Mouse (Mus musculus) activated CD4-positive, CD25-positive, alpha-beta regulatory T cell, adult 4 months (primary cell): ENCODE data around the gene Nfasc. TPM values are rescaled to one million over a fixed set of nuclear protein-coding genes. Genes with fewer than 3 reads are reported as not detected.

ENCODE experiments used
- ATAC-seq: one replicate; pipeline ENCODE4 v1.8.0; 2017
- polyA plus RNA-seq, 2 experiments: library from polyadenylated mRNA; unstranded; fragments of 100-300 nt; shearing (Covaris generic); gene quantifications; one replicate each; pipeline ENCODE4 v1.2.1; 2017

Nfasc gene
- polyA plus RNA-seq, 2 experiments from 2014 or later = not detected

DNA sequence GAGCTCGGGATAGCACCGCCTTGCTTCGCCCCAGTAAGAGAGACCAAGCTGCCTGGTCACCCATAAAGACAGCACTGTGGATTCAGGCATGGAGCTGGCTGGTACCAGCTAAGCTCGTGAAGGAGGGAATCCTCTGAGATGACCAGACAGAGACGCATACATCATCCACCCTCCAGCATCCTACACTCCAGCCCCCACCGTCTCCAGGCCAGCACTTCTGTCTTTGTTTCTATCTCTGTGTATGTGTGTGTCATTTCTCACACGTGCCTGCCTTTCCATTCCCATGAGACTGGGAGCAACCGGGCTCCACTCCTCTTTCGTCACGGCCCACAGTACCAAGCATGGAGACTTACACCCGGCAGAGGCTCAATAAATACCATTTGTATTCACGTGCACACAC is 9.3 kb downstream of the Nfasc start:
- no peak for ATAC-seq

DNA sequence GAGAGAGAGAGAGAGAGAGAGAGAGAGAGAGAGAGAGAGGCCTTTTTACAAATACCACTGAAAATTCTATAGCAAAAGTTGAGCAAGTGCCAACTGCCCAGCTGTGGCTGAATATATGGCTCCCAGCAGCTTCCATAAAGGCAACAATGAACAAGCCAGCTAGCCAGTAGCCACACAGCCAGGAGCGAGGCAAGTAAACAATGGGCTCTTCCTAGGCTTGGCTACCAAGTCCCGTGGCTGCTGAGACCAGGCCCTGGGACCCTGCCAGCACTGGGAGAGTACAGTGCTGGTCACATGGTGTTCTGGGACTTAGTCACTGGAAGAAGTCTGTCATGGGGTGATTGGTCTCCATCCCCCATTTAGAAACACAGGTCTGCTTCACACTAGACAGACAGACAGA is 14.0 kb downstream of the Nfasc start:
- ATAC-seq = no peak

GRCm38 (mm10) chr1:132722362-132722761 is 19.2 kb downstream of the Nfasc start:
- ATAC-seq = no peak

DNA sequence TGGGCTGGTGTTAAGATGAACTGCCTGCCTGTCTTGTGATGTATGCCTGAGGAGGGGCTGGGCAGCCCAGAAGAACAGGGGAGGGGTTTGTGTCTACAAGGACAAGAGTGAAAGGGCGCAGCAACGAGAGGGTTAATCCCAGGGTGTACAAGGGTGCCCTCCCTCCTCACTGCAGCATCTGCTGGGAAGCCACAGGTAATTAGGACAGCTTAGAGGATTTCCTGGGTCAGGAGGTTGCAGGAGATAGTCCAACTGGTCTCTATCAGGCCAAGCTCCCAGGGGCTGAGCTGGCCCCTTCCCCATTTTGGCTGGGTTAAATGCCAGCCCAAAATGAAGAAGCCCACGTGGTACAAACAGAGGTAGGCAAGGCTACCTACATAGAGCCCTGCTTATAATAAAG is 20.3 kb downstream of the Nfasc start:
- ATAC-seq = no peak

DNA sequence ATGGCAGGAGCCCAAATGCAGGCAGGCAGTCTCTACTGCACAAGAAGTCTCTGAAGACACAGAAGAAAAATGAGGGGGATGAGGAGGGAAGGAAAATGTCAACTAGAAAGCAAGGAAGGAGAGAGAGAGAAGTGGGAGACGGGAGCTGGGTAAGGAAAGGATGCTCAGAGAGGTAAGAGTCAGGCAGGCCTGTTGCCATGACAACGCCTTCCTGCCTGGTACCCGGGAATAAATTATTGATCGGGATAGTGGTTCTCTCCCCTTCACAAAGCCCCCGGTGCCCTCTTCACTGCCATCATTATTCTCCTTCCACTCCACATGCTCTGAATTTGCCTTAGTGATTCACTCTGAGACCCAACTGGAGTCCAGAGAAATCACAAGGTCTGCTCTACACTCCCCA is 23.4 kb downstream of the Nfasc start:
- ATAC-seq = no peak

DNA sequence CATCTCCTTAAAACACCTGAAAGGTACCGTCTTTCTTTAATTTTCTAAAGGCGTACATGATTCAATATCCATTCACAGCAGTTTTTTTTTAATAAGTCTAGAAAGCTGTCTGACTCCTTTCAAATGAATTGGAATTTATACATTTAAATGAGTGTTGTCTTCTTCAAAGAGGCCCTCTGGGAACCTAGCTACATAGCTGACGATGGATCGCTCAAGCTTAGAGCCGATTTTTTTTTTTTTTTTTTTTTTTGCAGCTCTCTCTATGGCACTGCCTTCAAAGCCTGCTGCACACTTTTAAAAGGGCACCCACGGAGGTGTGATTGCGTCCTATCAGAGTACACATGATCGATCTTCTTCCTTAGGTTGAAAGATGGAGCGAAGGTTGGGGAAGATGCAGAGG is 26.6 kb downstream of the Nfasc start:
- ATAC-seq = no peak

- ATAC-seq = no peak
These were observed 32.2 kb downstream of the Nfasc start for GRCm38 (mm10) chr1:132709419-132709818.

DNA sequence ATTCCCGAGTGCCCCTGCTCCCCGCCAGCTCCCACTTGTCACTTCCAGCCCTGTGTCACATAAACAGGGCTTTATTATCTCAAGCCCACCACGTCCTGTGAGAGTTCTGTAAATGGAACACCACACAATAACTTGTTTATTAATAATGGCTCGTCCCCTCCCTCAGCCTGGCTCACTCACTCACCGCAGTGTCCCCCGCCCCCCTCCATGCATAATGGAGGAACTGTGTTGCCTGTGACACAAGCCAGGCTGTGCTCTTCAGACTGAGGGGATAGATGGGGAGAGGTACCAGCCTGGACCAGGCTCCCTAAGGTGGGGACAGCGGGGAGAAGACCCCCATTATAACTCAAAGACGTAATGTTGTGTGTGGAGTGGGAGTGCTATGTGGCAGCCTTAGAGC is 34.3 kb downstream of the Nfasc start:
- no peak for ATAC-seq

GRCm38 (mm10) chr1:132703467-132703866 is 38.1 kb downstream of the Nfasc start:
- no peak for ATAC-seq

- no peak for ATAC-seq
These were observed 44.7 kb downstream of the Nfasc start for GRCm38 (mm10) chr1:132696926-132697325.

GRCm38 (mm10) chr1:132696232-132696631 is 45.4 kb downstream of the Nfasc start:
- no peak for ATAC-seq

DNA sequence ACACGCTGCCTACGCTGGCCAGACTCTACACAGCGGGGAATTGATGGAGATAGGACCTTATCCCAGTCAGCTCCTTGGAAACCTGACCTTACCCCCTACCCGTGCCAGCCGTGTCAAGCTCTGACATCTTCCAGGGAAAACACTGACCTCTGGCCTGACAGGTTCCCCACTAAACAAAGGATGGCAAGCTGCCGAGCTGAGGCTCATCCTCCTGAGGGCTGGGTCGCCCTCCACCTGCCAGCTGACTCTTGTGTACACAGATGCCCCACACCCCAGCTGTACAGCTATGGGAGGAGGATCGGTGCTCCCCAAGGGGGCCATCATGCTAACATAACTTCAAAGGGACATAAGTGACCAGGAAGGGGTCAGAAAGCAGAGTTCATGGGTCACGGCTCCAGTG is 47.6 kb downstream of the Nfasc start:
- ATAC-seq = no peak

- ATAC-seq = no peak
These were observed 52.4 kb downstream of the Nfasc start for GRCm38 (mm10) chr1:132689181-132689580.

DNA sequence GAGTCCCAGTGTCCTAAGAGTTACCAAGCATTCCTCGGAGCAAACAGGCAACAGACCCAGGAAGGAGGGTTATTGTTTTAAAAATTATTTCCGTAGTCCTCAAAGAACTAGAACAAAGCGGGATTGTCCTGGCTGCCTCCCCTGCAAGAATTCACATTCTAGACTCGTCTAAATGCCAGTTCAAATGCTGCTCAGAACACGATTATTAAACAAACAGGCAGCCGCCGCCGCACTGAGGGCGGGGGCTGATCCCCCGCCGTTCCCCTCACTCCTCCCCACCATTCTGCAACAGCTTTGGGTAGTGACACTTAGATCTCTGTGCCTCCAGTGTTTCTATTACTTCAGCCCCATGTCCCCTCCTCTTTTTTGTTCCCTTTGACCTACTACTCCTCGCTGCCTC is 62.7 kb downstream of the Nfasc start:
- ATAC-seq = no peak

GRCm38 (mm10) chr1:132678076-132678475 is 63.5 kb downstream of the Nfasc start:
- no peak for ATAC-seq

DNA sequence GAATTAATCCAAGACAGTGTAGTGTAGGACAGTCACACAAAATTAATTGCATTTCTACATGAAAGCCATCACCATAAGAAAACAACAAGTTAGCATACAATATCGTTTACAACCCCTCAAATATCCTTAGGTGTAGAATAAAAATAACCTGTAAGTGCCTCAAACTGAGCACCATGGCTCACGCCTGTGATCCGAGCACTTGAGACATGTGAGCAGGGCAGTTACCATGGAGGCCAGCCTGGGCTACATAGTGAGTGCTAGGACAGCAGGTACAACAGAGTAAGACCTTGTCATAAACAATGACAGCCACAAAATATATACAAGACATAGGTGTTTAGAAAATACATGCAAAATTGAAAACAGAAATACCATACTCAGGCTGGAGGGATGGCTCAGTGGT is 68.9 kb downstream of the Nfasc start:
- ATAC-seq = no peak

DNA sequence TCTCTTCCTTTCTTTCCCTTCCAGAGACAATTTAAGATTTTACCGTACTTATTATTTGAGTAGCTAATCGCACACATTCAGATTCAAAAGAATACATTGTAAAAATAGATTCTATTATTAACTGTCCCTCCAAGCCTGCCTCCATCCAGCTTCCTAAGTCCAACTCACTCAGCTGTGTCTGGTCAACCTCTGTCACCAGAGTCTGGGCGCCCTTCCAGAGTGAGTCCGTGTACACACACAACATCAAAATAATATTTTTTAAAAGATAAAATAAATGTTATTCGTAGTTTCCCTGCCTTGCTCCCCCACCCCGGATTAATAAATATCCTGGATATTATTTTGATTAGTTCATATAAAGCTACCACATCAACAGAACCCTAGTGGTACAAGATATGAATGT is 72.4 kb downstream of the Nfasc start:
- ATAC-seq = no peak

GRCm38 (mm10) chr1:132660354-132660753 is 81.2 kb downstream of the Nfasc start:
- no peak for ATAC-seq

DNA sequence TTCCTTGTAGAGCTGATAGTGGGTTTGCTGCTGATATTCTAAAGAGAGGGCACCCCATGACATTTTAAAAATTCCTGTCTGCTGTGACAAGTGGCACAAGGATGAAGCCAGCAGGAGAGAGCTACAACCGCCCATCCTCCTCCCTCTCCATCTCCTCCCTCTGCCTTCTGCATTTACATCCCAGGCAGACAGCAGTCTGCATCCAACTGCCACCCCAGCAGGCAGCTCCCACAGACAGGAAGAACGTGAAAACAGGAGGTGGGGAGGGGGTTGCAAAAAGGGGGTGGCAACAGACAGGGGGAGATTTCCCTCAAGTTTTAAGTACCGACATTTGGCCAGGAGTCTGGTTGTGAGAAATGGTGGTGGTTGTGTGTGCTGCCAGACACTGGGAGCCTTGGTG is 82.0 kb downstream of the Nfasc start:
- ATAC-seq = no peak

DNA sequence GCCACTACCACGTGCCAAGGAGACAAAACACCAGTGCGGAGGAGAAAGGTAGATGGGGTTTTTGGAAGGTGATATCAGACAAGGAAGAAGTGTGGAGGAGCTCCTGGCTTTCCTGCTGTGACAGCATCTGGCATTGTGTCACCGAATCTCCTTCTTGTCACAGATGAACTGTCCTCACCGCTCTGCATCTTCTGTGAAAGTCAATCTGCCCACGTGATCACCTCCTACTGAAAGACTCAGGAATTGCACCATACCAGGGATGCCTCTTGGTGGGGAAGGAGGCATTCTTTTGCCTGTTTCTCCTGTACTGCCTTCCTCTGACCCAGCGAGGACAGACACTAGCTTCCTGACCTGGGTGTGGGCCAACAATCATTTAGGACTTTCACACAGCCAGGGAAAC is 86.0 kb downstream of the Nfasc start:
- ATAC-seq = no peak

GRCm38 (mm10) chr1:132654769-132655168 is 86.8 kb downstream of the Nfasc start:
- no peak for ATAC-seq

GRCm38 (mm10) chr1:132653841-132654457 is 87.6 kb downstream of the Nfasc start:
- no peak for ATAC-seq

DNA sequence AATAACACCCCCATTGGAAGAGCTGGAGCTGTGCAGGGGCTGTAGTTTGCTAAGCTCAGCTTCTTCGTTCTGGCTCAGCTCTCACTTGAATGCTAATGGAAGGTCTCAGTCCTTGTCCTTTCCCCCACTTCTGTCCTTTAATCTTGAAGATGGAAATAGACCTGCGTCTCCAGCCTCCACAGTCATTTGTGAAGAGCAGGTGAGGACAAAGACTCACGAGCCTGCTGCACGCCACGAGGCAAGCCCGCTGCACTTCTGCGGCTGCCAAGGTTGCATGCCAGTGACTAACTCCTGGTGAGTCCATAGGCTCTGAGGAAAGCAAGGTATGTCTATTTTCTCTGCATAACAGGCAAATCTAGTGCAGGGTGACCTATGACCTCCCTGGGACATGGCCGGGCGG is 88.4 kb downstream of the Nfasc start:
- ATAC-seq = no peak

- no peak for ATAC-seq
These were observed 90.9 kb downstream of the Nfasc start for GRCm38 (mm10) chr1:132650680-132651079.

GRCm38 (mm10) chr1:132647958-132648357 is 93.6 kb downstream of the Nfasc start:
- ATAC-seq = no peak
